Mouse (Mus musculus): ENCODE measurements around the gene 1700029H14Rik. TPM values are rescaled to one million over a fixed set of nuclear protein-coding genes. Genes with fewer than 3 reads are reported as not detected.

1700029H14Rik gene
- total and polyA plus RNA-seq, 2 experiments from 2014 or later: not detected

GRCm38 (mm10) chr8:13593340-13593739 lies 31.1 kb upstream of the 1700029H14Rik start:
- H3K9me3 ChIP-seq (replicated peaks; ENCODE audit: control insufficient read depth, low read length): no peaks in the 10 kb centered on the region
- TF ChIP-seq EP300 (IDR thresholded peaks at IDR 0.05; ENCODE audit: low read depth): no peak
- TF ChIP-seq CTCF (IDR thresholded peaks at IDR 0.05; ENCODE audit: low read depth): no peak
- DNase-seq (ENCODE audit: low spot score) (no peak), ATAC-seq (ENCODE audit: insufficient read depth, low read depth) (no peak)
- WGBS: 84% methylated on average over 8 of the region's 8 CpGs
- H3K27me3 ChIP-seq (ENCODE audit: control insufficient read depth, insufficient read depth, low read length): no peaks in the 10 kb centered on the region
- no peak overlapping the region for H3K27ac ChIP-seq (ENCODE audit: low read depth)
- H3K9ac ChIP-seq (replicated peaks; ENCODE audit: low read depth, low read length): no peak overlapping the region
- no peak overlapping the region for H3K4me2 ChIP-seq (ENCODE audit: low read depth, low read length)
- no peak overlapping the region for H3K4me3 ChIP-seq (ENCODE audit: low read depth, low read length)
- H3K36me3 ChIP-seq (replicated peaks; ENCODE audit: control insufficient read depth, insufficient read depth, low read length): peaks cover 42% of the 10 kb centered on the region
- H3K4me1 ChIP-seq (ENCODE audit: control insufficient read depth, insufficient read depth): no peaks in the 10 kb centered on the region

- Histone ChIP-seq H3K9me3 (replicated peaks; ENCODE audit: control insufficient read depth, low read length) (no peaks in the 10 kb centered on the region), H3K9ac (replicated peaks; ENCODE audit: low read depth, low read length) (no peak overlapping the region), H3K4me3 (ENCODE audit: low read depth, low read length) (no peak overlapping the region), H3K4me1 (ENCODE audit: control insufficient read depth, insufficient read depth) (no peaks in the 10 kb centered on the region), H3K27me3 (ENCODE audit: control insufficient read depth, insufficient read depth, low read length) (no peaks in the 10 kb centered on the region), H3K27ac (ENCODE audit: low read depth) (no peak overlapping the region), H3K4me2 (ENCODE audit: low read depth, low read length) (no peak overlapping the region), H3K36me3 (replicated peaks; ENCODE audit: control insufficient read depth, insufficient read depth, low read length) (peaks cover 26% of the 10 kb centered on the region)
- 86% methylated on average over 6 of the region's 6 CpGs for WGBS
- ATAC-seq (ENCODE audit: insufficient read depth, low read depth): no peak
- no peak for TF ChIP-seq EP300 (IDR thresholded peaks at IDR 0.05; ENCODE audit: low read depth)
- TF ChIP-seq CTCF (IDR thresholded peaks at IDR 0.05; ENCODE audit: low read depth): no peak
- DNase-seq (ENCODE audit: low spot score): no peak
Observed at GRCm38 (mm10) chr8:13591246-13591645, 29.0 kb upstream of the 1700029H14Rik start.

- no peak; the same call in 1 of the 2 replicates for ATAC-seq (ENCODE audit: insufficient read depth, low read depth)
- WGBS: 49% methylated on average over 6 of the region's 6 CpGs
- no peak for TF ChIP-seq EP300 (IDR thresholded peaks at IDR 0.05; ENCODE audit: low read depth)
- no peak overlapping the region for H3K9ac ChIP-seq (replicated peaks; ENCODE audit: low read depth, low read length)
- no peaks in the 10 kb centered on the region for H3K9me3 ChIP-seq (replicated peaks; ENCODE audit: control insufficient read depth, low read length)
- H3K36me3 ChIP-seq (replicated peaks; ENCODE audit: control insufficient read depth, insufficient read depth, low read length): peaks cover 34% of the 10 kb centered on the region
- H3K4me3 ChIP-seq (ENCODE audit: low read depth, low read length): no peak overlapping the region
- H3K4me2 ChIP-seq (ENCODE audit: low read depth, low read length): no peak overlapping the region
- no peak overlapping the region for H3K27ac ChIP-seq (ENCODE audit: low read depth)
- H3K4me1 ChIP-seq (ENCODE audit: control insufficient read depth, insufficient read depth): no peaks in the 10 kb centered on the region
- no peaks in the 10 kb centered on the region for H3K27me3 ChIP-seq (ENCODE audit: control insufficient read depth, insufficient read depth, low read length)
- DNase-seq (ENCODE audit: low spot score): no peak
Observed at GRCm38 (mm10) chr8:13589071-13589470, 26.8 kb upstream of the 1700029H14Rik start.

GRCm38 (mm10) chr8:13584652-13585051 lies 22.4 kb upstream of the 1700029H14Rik start:
- no peak overlapping the region for H3K27ac ChIP-seq (ENCODE audit: low read depth)
- no peak for DNase-seq (ENCODE audit: low spot score)
- H3K27me3 ChIP-seq (ENCODE audit: control insufficient read depth, insufficient read depth, low read length): no peaks in the 10 kb centered on the region
- no peak overlapping the region for H3K4me3 ChIP-seq (ENCODE audit: low read depth, low read length)
- no peaks in the 10 kb centered on the region for H3K9me3 ChIP-seq (replicated peaks; ENCODE audit: control insufficient read depth, low read length)
- 81% methylated on average over 8 of the region's 8 CpGs for WGBS
- H3K4me2 ChIP-seq (ENCODE audit: low read depth, low read length): no peak overlapping the region
- peaks cover 73% of the 10 kb centered on the region for H3K36me3 ChIP-seq (replicated peaks; ENCODE audit: control insufficient read depth, insufficient read depth, low read length)
- no peak for ATAC-seq (ENCODE audit: insufficient read depth, low read depth)
- no peak overlapping the region for H3K9ac ChIP-seq (replicated peaks; ENCODE audit: low read depth, low read length)
- TF ChIP-seq EP300 (IDR thresholded peaks at IDR 0.05; ENCODE audit: low read depth): no peak
- TF ChIP-seq CTCF (IDR thresholded peaks at IDR 0.05; ENCODE audit: low read depth): no peak
- H3K4me1 ChIP-seq (ENCODE audit: control insufficient read depth, insufficient read depth): no peaks in the 10 kb centered on the region

GRCm38 (mm10) chr8:13577869-13578268 lies 15.6 kb upstream of the 1700029H14Rik start:
- Histone ChIP-seq H3K4me3 (ENCODE audit: low read depth, low read length) (no peak overlapping the region), H3K9ac (replicated peaks; ENCODE audit: low read depth, low read length) (no peak overlapping the region), H3K27me3 (ENCODE audit: control insufficient read depth, insufficient read depth, low read length) (no peaks in the 10 kb centered on the region), H3K27ac (ENCODE audit: low read depth) (no peak overlapping the region), H3K36me3 (replicated peaks; ENCODE audit: control insufficient read depth, insufficient read depth, low read length) (peaks cover 87% of the 10 kb centered on the region), H3K9me3 (replicated peaks; ENCODE audit: control insufficient read depth, low read length) (no peaks in the 10 kb centered on the region), H3K4me1 (ENCODE audit: control insufficient read depth, insufficient read depth) (no peaks in the 10 kb centered on the region), H3K4me2 (ENCODE audit: low read depth, low read length) (no peak overlapping the region)
- ATAC-seq (ENCODE audit: insufficient read depth, low read depth) (no peak), DNase-seq (ENCODE audit: low spot score) (no peak)
- TF ChIP-seq CTCF (IDR thresholded peaks at IDR 0.05; ENCODE audit: low read depth) (no peak), EP300 (IDR thresholded peaks at IDR 0.05; ENCODE audit: low read depth) (no peak)
- WGBS: 89% methylated on average over 6 of the region's 6 CpGs

GRCm38 (mm10) chr8:13571999-13572398 lies 9.7 kb upstream of the 1700029H14Rik start:
- H3K9me3 ChIP-seq (replicated peaks; ENCODE audit: control insufficient read depth, low read length): no peaks in the 10 kb centered on the region
- no peak for ATAC-seq (ENCODE audit: insufficient read depth, low read depth)

More at GRCm38 (mm10) chr8:13571999-13572398, 9.7 kb upstream of the 1700029H14Rik start:
- Histone ChIP-seq H3K27ac (ENCODE audit: low read depth) (no peak overlapping the region), H3K27me3 (ENCODE audit: control insufficient read depth, insufficient read depth, low read length) (no peaks in the 10 kb centered on the region), H3K4me3 (ENCODE audit: low read depth, low read length) (no peak overlapping the region), H3K4me1 (ENCODE audit: control insufficient read depth, insufficient read depth) (no peaks in the 10 kb centered on the region), H3K36me3 (replicated peaks; ENCODE audit: control insufficient read depth, insufficient read depth, low read length) (peaks cover 52% of the 10 kb centered on the region), H3K9ac (replicated peaks; ENCODE audit: low read depth, low read length) (no peak overlapping the region), H3K4me2 (ENCODE audit: low read depth, low read length) (no peak overlapping the region)
- no peak for DNase-seq (ENCODE audit: low spot score)
- TF ChIP-seq CTCF (IDR thresholded peaks at IDR 0.05; ENCODE audit: low read depth) (no peak), EP300 (IDR thresholded peaks at IDR 0.05; ENCODE audit: low read depth) (no peak)
- WGBS: 90% methylated on average over 11 of the region's 11 CpGs
